Comparison of ENCODE assay signal across 24 mouse cellular contexts in the genomic region with DNA sequence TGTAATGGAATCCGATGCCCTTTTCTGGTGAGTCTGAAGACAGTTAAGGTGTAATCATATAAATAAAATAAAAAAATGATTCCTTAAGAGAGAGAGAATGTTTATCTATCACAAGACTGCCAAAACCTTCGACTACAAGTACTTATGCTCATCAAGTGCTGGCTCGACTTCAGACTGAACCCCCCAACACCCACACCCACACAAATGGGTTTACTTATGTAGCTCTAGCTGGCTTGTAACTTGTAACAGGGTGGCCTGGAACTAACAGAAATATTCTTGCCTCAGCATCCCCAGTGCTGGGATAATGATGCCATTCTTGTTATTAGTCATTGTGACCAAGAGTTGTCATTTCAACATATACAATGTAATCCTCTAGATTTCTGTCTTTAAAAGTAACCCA. TPM values are rescaled to one million over a fixed set of nuclear protein-coding genes. Genes with fewer than 3 reads are reported as not detected.
A peak's percentile ranks its signal among the peaks of the same experiment; 100 is the strongest.
DNase-seq lines count a peak whose midpoint lies in the region; TF ChIP-seq lines count a peak whose summit lies in the region.
"Had no signal": no experiment of that assay in that cellular context is flagged by ENCODE, and none has a peak within 500 bp of the region (broad histone marks: within the 10 kb centered on the region; RNA-seq: fewer than 3 reads in every experiment).

No protein-coding gene starts in this region.

- no peak for TF ChIP-seq EP300 in ES-Bruce4 (IDR thresholded peaks at IDR 0.05; ENCODE audit: insufficient read depth, low read depth, low read length)

- peak overlapping the region; percentile 92 for H3K27ac ChIP-seq in ES-Bruce4 (ENCODE audit: insufficient read depth, low read length)
- peak overlapping the region; percentile 93; the same call in 1 of the 2 replicates for H3K27ac ChIP-seq in ES-E14 (ENCODE audit: insufficient read depth, low read depth, low read length, poor library complexity, severe bottlenecking)
- H3K27ac ChIP-seq: embryonic facial prominence, embryonic 13.5 days; embryonic facial prominence, embryonic 15.5 days; forebrain, embryonic 10.5 days; forebrain, embryonic 12.5 days had no signal

- H3K36me3 ChIP-seq in E14TG2a.4 (ENCODE audit: insufficient read depth, low read length) = no peaks in the 10 kb centered on the region
- H3K36me3 ChIP-seq in ES-Bruce4 (ENCODE audit: control insufficient read depth, insufficient read depth, low read length, poor library complexity, severe bottlenecking) = no peaks in the 10 kb centered on the region; the same call in 1 of the 2 replicates
- H3K36me3 ChIP-seq in ES-E14 (ENCODE audit: control insufficient read depth, insufficient read depth, low read length, poor library complexity, severe bottlenecking) = no peaks in the 10 kb centered on the region
- H3K36me3 ChIP-seq: embryonic facial prominence, embryonic 13.5 days; embryonic facial prominence, embryonic 15.5 days; forebrain, embryonic 10.5 days; forebrain, embryonic 12.5 days had no signal

- no peak for TF ChIP-seq POLR2A in ES-Bruce4 (IDR thresholded peaks at IDR 0.05; ENCODE audit: insufficient read depth, low read length)

- H3K9me3 ChIP-seq in E14TG2a.4 (ENCODE audit: low read length) = no peaks in the 10 kb centered on the region
- H3K9me3 ChIP-seq in ES-Bruce4 (replicated peaks; ENCODE audit: control insufficient read depth, insufficient read depth, low read length, poor library complexity, severe bottlenecking) = no peaks in the 10 kb centered on the region
- H3K9me3 ChIP-seq in ES-E14 (ENCODE audit: control insufficient read depth, insufficient read depth, low read depth, low read length) = no peaks in the 10 kb centered on the region
- H3K9me3 ChIP-seq: embryonic facial prominence, embryonic 13.5 days; embryonic facial prominence, embryonic 15.5 days; forebrain, embryonic 10.5 days; forebrain, embryonic 12.5 days had no signal

- DNase-seq in ES-E14 (ENCODE audit: low read depth, low spot score) (no peak), adipocyte (ENCODE audit: low spot score) (no peak)
- no peak for DNase-seq in right cerebral cortex, postnatal 25 days
- no peak for DNase-seq in retina, postnatal 1 day
- DNase-seq: adrenal gland, adult 2 months; adrenal gland, postnatal 10 days; adrenal gland, postnatal 25 days; cerebellum, adult 11 months; cerebellum, adult 18-20 months; cerebellum, adult 8-10 months; cerebellum, adult 9-11 months; cerebellum, postnatal 14 days; cerebellum, postnatal 36 days; embryo, embryonic 11 days had no signal

- 0 out of 2 replicates have a peak overlapping the region, but pooled peaks have one; percentile 7 for H3K4me3 ChIP-seq in E14TG2a.4 (replicated peaks; ENCODE audit: low read length)
- no peak overlapping the region for H3K4me3 ChIP-seq in ES-Bruce4 (ENCODE audit: low read depth, low read length)
- no peak overlapping the region for H3K4me3 ChIP-seq in ES-E14 (ENCODE audit: insufficient read depth in 1 of 2, low read depth in 1 of 2, low read length in 2 of 2, poor library complexity in 1 of 2, severe bottlenecking in 1 of 2)
- H3K4me3 ChIP-seq: embryonic facial prominence, embryonic 13.5 days; embryonic facial prominence, embryonic 15.5 days; erythroblast, embryonic 14.5 days; forebrain, embryonic 10.5 days; forebrain, embryonic 12.5 days had no signal

- in situ Hi-C loops in ES-E14 (cut with MboI; ENCODE audit: low sequenced_read_pairs in 2 of 2, unreplicated experiment in 2 of 2) = no loop called here

- H3K9ac ChIP-seq in ES-Bruce4 (ENCODE audit: low read depth, poor library complexity, severe bottlenecking) (0 out of 2 replicates have a peak overlapping the region, but pooled peaks have one; percentile 7), ES-E14 (ENCODE audit: insufficient read depth, low read depth, low read length, poor library complexity, severe bottlenecking) (peak overlapping the region; percentile 14; the same call in 1 of the 2 replicates)
- H3K9ac ChIP-seq: embryonic facial prominence, embryonic 13.5 days; embryonic facial prominence, embryonic 15.5 days; forebrain, embryonic 12.5 days had no signal

- H3K27me3 ChIP-seq in E14TG2a.4 (ENCODE audit: insufficient read depth, low read length) (no peaks in the 10 kb centered on the region), ES-Bruce4 (ENCODE audit: control insufficient read depth, insufficient read depth, low read length, poor library complexity, severe bottlenecking) (no peaks in the 10 kb centered on the region)
- H3K27me3 ChIP-seq: embryonic facial prominence, embryonic 13.5 days; embryonic facial prominence, embryonic 15.5 days; forebrain, embryonic 12.5 days had no signal

- no peak for TF ChIP-seq CTCF in E14TG2a.4 (conservative IDR thresholded peaks at IDR 0.05; ENCODE audit: low read length)
- TF ChIP-seq CTCF in ES-Bruce4 (IDR thresholded peaks at IDR 0.05; ENCODE audit: low read depth, low read length) = no peak

- H3K4me1 ChIP-seq in E14TG2a.4 (replicated peaks; ENCODE audit: low read depth, low read length) = peaks cover 73% of the 10 kb centered on the region
- peaks cover 7% of the 10 kb centered on the region for H3K4me1 ChIP-seq in ES-Bruce4 (ENCODE audit: control insufficient read depth, insufficient read depth, low read length)
- H3K4me1 ChIP-seq in ES-E14 (ENCODE audit: control insufficient read depth in 2 of 2, insufficient read depth in 2 of 2, low read length in 2 of 2, poor library complexity in 1 of 2) = peaks cover 12 to 25% of the 10 kb centered on the region in 2 experiments
- H3K4me1 ChIP-seq: embryonic facial prominence, embryonic 13.5 days; embryonic facial prominence, embryonic 15.5 days; forebrain, embryonic 10.5 days; forebrain, embryonic 12.5 days had no signal

TF ChIP-seq in ES-E14, 5 proteins besides CTCF, POLR2A, EP300 and RAD21:
- TF ChIP-seq MAFK (IDR thresholded peaks at IDR 0.05; ENCODE audit: insufficient read depth, low read depth, low read length) (no peak), ZC3H11A (IDR thresholded peaks at IDR 0.05; ENCODE audit: borderline replicate concordance, low read depth, low read length) (no peak), ZNF384 (IDR thresholded peaks at IDR 0.05; ENCODE audit: low read depth, low read length) (no peak), CHD2 (IDR thresholded peaks at IDR 0.05; ENCODE audit: low read depth, low read length) (no peak), HCFC1 (IDR thresholded peaks at IDR 0.05; ENCODE audit: borderline replicate concordance, insufficient read depth, low read length) (no peak)

RNA-seq across cellular contexts. Expression of a gene that starts 6.7 kb away (rescaled TPM):
- 159 and 165 TPM in 2 replicates for polyA plus RNA-seq in ES-Bruce4 (2011; ENCODE audit: insufficient read depth, insufficient read length, low read depth, missing spikeins)
- total RNA-seq in ES-E14 (2012; rRNA removed) = 104 and 105 TPM in 2 replicates

RNA-seq across cellular contexts. Expression of a gene that starts 17.7 kb away (rescaled TPM):
- 2.4 and 3.6 TPM in 2 replicates for polyA plus RNA-seq in ES-Bruce4 (2011; ENCODE audit: insufficient read depth, insufficient read length, low read depth, missing spikeins)
- 5.0 and 5.8 TPM in 2 replicates for total RNA-seq in ES-E14 (2012; rRNA removed)
- total RNA-seq: common myeloid progenitor, adult 5-6 weeks; MEL had no signal
- polyA plus RNA-seq: activated CD4-positive, CD25-positive, alpha-beta regulatory T cell, adult 4 months; erythroblast, embryonic 14.5 days had no signal

RNA-seq across cellular contexts. Expression of a gene that starts 36.4 kb away (rescaled TPM):
- polyA plus RNA-seq in ES-Bruce4 (2011; ENCODE audit: insufficient read depth, insufficient read length, low read depth, missing spikeins) = 365 and 379 TPM in 2 replicates
- 459 and 494 TPM in 2 replicates for total RNA-seq in ES-E14 (2012; rRNA removed)
